Mouse (Mus musculus) embryonic fibroblast, embryonic 13.5 days (primary cell): ENCODE results near the gene C1qa.

Experiments
- CTCF ChIP-seq: IDR thresholded peaks from 2 replicates; pipeline ENCODE4 v1.5.1; 2011; ENCODE audit warnings: mild to moderate bottlenecking, control low read depth, low read length, moderate library complexity, borderline replicate concordance; ENCODE audit not compliant: insufficient read depth
- POLR2A ChIP-seq: IDR thresholded peaks from 2 replicates; pipeline ENCODE4 v1.6.1; 2011; ENCODE audit warnings: low read depth, mild to moderate bottlenecking, control low read depth, low read length, moderate library complexity

- TF ChIP-seq CTCF (no peak), POLR2A (no peak)
These were observed 33.1 kb downstream of the C1qa start for GRCm38 (mm10) chr4:136865531-136865930.
